Mouse (Mus musculus): ENCODE measurements at regions not wholly inside any gene's neighbourhood (a gene's known extent, or its start where the extent isn't known, plus 50 kb on each side); places are given as distances from the start of the nearest gene placed in this dataset.
"Not testable (repeated sequence)": the region's sequence is repeated elsewhere in the genome, so short reads cannot be mapped to it uniquely, and the experiment has no call there.

- Histone ChIP-seq H3K4me3 (no peak overlapping the region), H3K9me3 (no peaks in the 10 kb centered on the region), H3K4me1 (no peaks in the 10 kb centered on the region), H3K36me3 (replicated peaks) (no peaks in the 10 kb centered on the region), H3K27me3 (replicated peaks; ENCODE audit: low read depth, poor library complexity, severe bottlenecking) (no peaks in the 10 kb centered on the region), H3K27ac (replicated peaks) (no peak overlapping the region)
- 91% methylated on average over 1 of the region's 1 CpGs for whole genome bisulfite sequencing
- no peak for DNase-seq (ENCODE audit: low spot score)
Measured at GRCm38 (mm10) chr10:118607418-118607817, 166.6 kb downstream of the Ifng start.

GRCm38 (mm10) chr10:118608376-118609145 is 167.7 kb downstream of the Ifng start:
- Histone ChIP-seq H3K4me3 (no peak overlapping the region), H3K4me1 (no peaks in the 10 kb centered on the region), H3K36me3 (replicated peaks) (no peaks in the 10 kb centered on the region), H3K9me3 (no peaks in the 10 kb centered on the region), H3K27me3 (replicated peaks; ENCODE audit: low read depth, poor library complexity, severe bottlenecking) (no peaks in the 10 kb centered on the region), H3K27ac (replicated peaks) (no peak overlapping the region)
- DNase-seq (ENCODE audit: low spot score): no peak
- 74% methylated on average over 4 of the region's 4 CpGs for WGBS

GRCm38 (mm10) chr10:118609157-118609556 is 168.3 kb downstream of the Ifng start:
- DNase-seq (ENCODE audit: low spot score): no peak
- H3K27ac ChIP-seq (replicated peaks): no peak overlapping the region
- WGBS: 75% methylated on average over 4 of the region's 4 CpGs

GRCm38 (mm10) chr10:118610868-118611461 is 170.1 kb downstream of the Ifng start:
- H3K36me3 ChIP-seq (replicated peaks): no peaks in the 10 kb centered on the region
- H3K27me3 ChIP-seq (replicated peaks; ENCODE audit: low read depth, poor library complexity, severe bottlenecking): no peaks in the 10 kb centered on the region
- no peak for DNase-seq (ENCODE audit: low spot score)
- H3K27ac ChIP-seq (replicated peaks): no peak overlapping the region
- H3K4me1 ChIP-seq: no peaks in the 10 kb centered on the region
- no peak overlapping the region for H3K4me3 ChIP-seq
- H3K9me3 ChIP-seq: no peaks in the 10 kb centered on the region
- WGBS: 88% methylated on average over 7 of the region's 7 CpGs

More at GRCm38 (mm10) chr10:118609157-118609556, 168.3 kb downstream of the Ifng start:
- H3K9me3 ChIP-seq: no peaks in the 10 kb centered on the region
- no peak overlapping the region for H3K4me3 ChIP-seq
- no peaks in the 10 kb centered on the region for H3K36me3 ChIP-seq (replicated peaks)
- no peaks in the 10 kb centered on the region for H3K4me1 ChIP-seq
- H3K27me3 ChIP-seq (replicated peaks; ENCODE audit: low read depth, poor library complexity, severe bottlenecking): no peaks in the 10 kb centered on the region

GRCm38 (mm10) chr10:118612091-118612490 is 171.2 kb downstream of the Ifng start:
- no peaks in the 10 kb centered on the region for H3K4me1 ChIP-seq
- H3K27ac ChIP-seq (replicated peaks): no peak overlapping the region
- no peaks in the 10 kb centered on the region for H3K36me3 ChIP-seq (replicated peaks)
- H3K4me3 ChIP-seq: no peak overlapping the region
- WGBS: 90% methylated on average over 7 of the region's 7 CpGs
- H3K27me3 ChIP-seq (replicated peaks; ENCODE audit: low read depth, poor library complexity, severe bottlenecking): no peaks in the 10 kb centered on the region
- no peaks in the 10 kb centered on the region for H3K9me3 ChIP-seq
- DNase-seq (ENCODE audit: low spot score): no peak

- Histone ChIP-seq H3K4me1 (no peaks in the 10 kb centered on the region), H3K27ac (replicated peaks) (no peak overlapping the region), H3K27me3 (replicated peaks; ENCODE audit: low read depth, poor library complexity, severe bottlenecking) (no peaks in the 10 kb centered on the region), H3K9me3 (no peaks in the 10 kb centered on the region), H3K4me3 (no peak overlapping the region), H3K36me3 (replicated peaks) (no peaks in the 10 kb centered on the region)
- WGBS: 88% methylated on average over 14 of the region's 14 CpGs
- no peak for DNase-seq (ENCODE audit: low spot score)
Measured at GRCm38 (mm10) chr10:118613056-118613695, 172.3 kb downstream of the Ifng start.

- H3K27ac ChIP-seq (replicated peaks): no peak overlapping the region
- H3K4me3 ChIP-seq: no peak overlapping the region
- H3K36me3 ChIP-seq (replicated peaks): no peaks in the 10 kb centered on the region
- H3K27me3 ChIP-seq (replicated peaks; ENCODE audit: low read depth, poor library complexity, severe bottlenecking): no peaks in the 10 kb centered on the region
- no peaks in the 10 kb centered on the region for H3K9me3 ChIP-seq
- DNase-seq (ENCODE audit: low spot score): no peak
- WGBS: 93% methylated on average over 6 of the region's 6 CpGs
- H3K4me1 ChIP-seq: no peaks in the 10 kb centered on the region
Measured at GRCm38 (mm10) chr10:118614251-118614865, 173.5 kb downstream of the Ifng start.

GRCm38 (mm10) chr10:118615131-118616020 is 174.5 kb downstream of the Ifng start:
- Histone ChIP-seq H3K9me3 (no peaks in the 10 kb centered on the region), H3K36me3 (replicated peaks) (no peaks in the 10 kb centered on the region), H3K4me1 (no peaks in the 10 kb centered on the region; the same call in 1 of the 2 replicates), H3K27ac (replicated peaks) (no peak overlapping the region), H3K4me3 (no peak overlapping the region), H3K27me3 (replicated peaks; ENCODE audit: low read depth, poor library complexity, severe bottlenecking) (no peaks in the 10 kb centered on the region)
- 87% methylated on average over 10 of the region's 10 CpGs for WGBS
- DNase-seq (ENCODE audit: low spot score): no peak

- Histone ChIP-seq H3K9me3 (no peaks in the 10 kb centered on the region), H3K36me3 (replicated peaks) (no peaks in the 10 kb centered on the region), H3K27ac (replicated peaks) (no peak overlapping the region), H3K4me1 (no peaks in the 10 kb centered on the region; the same call in 1 of the 2 replicates), H3K27me3 (replicated peaks; ENCODE audit: low read depth, poor library complexity, severe bottlenecking) (no peaks in the 10 kb centered on the region), H3K4me3 (no peak overlapping the region)
- no peak for DNase-seq (ENCODE audit: low spot score)
- WGBS: 93% methylated on average over 5 of the region's 5 CpGs
Measured at GRCm38 (mm10) chr10:118616031-118616615, 175.3 kb downstream of the Ifng start.

- Histone ChIP-seq H3K27ac (replicated peaks) (no peak overlapping the region), H3K27me3 (replicated peaks; ENCODE audit: low read depth, poor library complexity, severe bottlenecking) (no peaks in the 10 kb centered on the region), H3K4me1 (no peaks in the 10 kb centered on the region; the same call in 1 of the 2 replicates), H3K9me3 (no peaks in the 10 kb centered on the region), H3K36me3 (replicated peaks) (no peaks in the 10 kb centered on the region), H3K4me3 (no peak overlapping the region)
- DNase-seq (ENCODE audit: low spot score): no peak
- 88% methylated on average over 6 of the region's 6 CpGs for WGBS
Measured at GRCm38 (mm10) chr10:118617291-118618044, 176.6 kb downstream of the Ifng start.

- WGBS: 94% methylated on average over 4 of the region's 4 CpGs
- H3K36me3 ChIP-seq (replicated peaks); H3K4me3 ChIP-seq; H3K9me3 ChIP-seq; H3K27me3 ChIP-seq (replicated peaks; ENCODE audit: low read depth, poor library complexity, severe bottlenecking); H3K27ac ChIP-seq (replicated peaks); H3K4me1 ChIP-seq; DNase-seq (ENCODE audit: low spot score): not testable (repeated sequence)
Measured at GRCm38 (mm10) chr10:118618251-118618650, 177.4 kb downstream of the Ifng start.

Data from embryonic facial prominence, embryonic 10.5 days (tissue).